Mouse (Mus musculus) kidney, embryonic 15.5 days (tissue): ENCODE measurements around the gene Thra. TPM values are rescaled to one million over a fixed set of nuclear protein-coding genes. Genes with fewer than 3 reads are reported as not detected.
A peak's percentile ranks its signal among the peaks of the same experiment; 100 is the strongest.

ENCODE experiments used
- ATAC-seq: fragments of 200-750 bp; cut with Nextera tagmentation; replicated peaks from 2 replicates; pipeline ENCODE4 v1.8.0; 2017; ENCODE audit warnings: moderate TSS enrichment; ENCODE audit not compliant: low FRiP score
- H3K27ac ChIP-seq: fragments of 300-500 bp; sonication (generic); 2 replicates; pipeline ENCODE4 v1.5.1; 2015; ENCODE audit warnings: mild to moderate bottlenecking, inconsistent platforms
- H3K27me3 ChIP-seq: fragments of 300-500 bp; sonication (generic); 2 replicates; pipeline ENCODE4 v1.6.1; 2015; ENCODE audit warnings: inconsistent platforms
- H3K36me3 ChIP-seq: fragments of 300-500 bp; sonication (generic); 2 replicates; pipeline ENCODE4 v1.6.1; 2015; ENCODE audit warnings: inconsistent platforms
- H3K4me1 ChIP-seq: fragments of 300-500 bp; sonication (generic); 2 replicates; pipeline ENCODE4 v1.6.1; 2015; ENCODE audit warnings: inconsistent platforms
- H3K4me2 ChIP-seq: fragments of 300-500 bp; sonication (generic); 2 replicates; pipeline ENCODE4 v1.6.1; 2015; ENCODE audit warnings: moderate library complexity, mild to moderate bottlenecking, inconsistent platforms
- H3K4me3 ChIP-seq: fragments of 300-500 bp; sonication (generic); replicated peaks from 2 replicates; pipeline ENCODE4 v1.5.1; 2015; ENCODE audit warnings: mild to moderate bottlenecking, inconsistent platforms
- H3K9ac ChIP-seq: fragments of 300-500 bp; sonication (generic); 2 replicates; pipeline ENCODE4 v1.6.1; 2015; ENCODE audit warnings: mild to moderate bottlenecking, inconsistent platforms
- H3K9me3 ChIP-seq: fragments of 300-500 bp; sonication (generic); replicated peaks from 2 replicates; pipeline ENCODE4 v1.6.1; 2016; ENCODE audit warnings: inconsistent platforms
- WGBS: fragments of 180-500 bp; shearing (Covaris S2); methylation state at CpG from one replicate; pipeline ENCODE4 v1.1.7; 2015; ENCODE audit warnings: mixed read lengths; 5-methylcytosine and 5-hydroxymethylcytosine counted together
- polyA plus RNA-seq: library from polyadenylated mRNA; unstranded; fragments of >200 nt; fragmentation: Nextera tagmentation; extraction: Ambion mirVana; gene quantifications from 2 replicates; pipeline ENCODE4 v1.2.1, GENCODE M21; 2015

Thra gene
- polyA plus RNA-seq, 1 experiment from 2014 or later: 26.9 TPM

GRCm38 (mm10) chr11:98748506-98749416 is 8.3 kb downstream of the Thra start:
- Histone ChIP-seq H3K27ac (peak overlapping the region; percentile 88), H3K36me3 (peaks cover 7% of the 10 kb centered on the region), H3K4me2 (peak overlapping the region; percentile 34), H3K4me1 (peaks cover 99% of the 10 kb centered on the region), H3K4me3 (no peak overlapping the region), H3K27me3 (no peaks in the 10 kb centered on the region), H3K9me3 (no peaks in the 10 kb centered on the region), H3K9ac (peak overlapping the region; percentile 26; the same call in 1 of the 2 replicates)
- WGBS: 35% methylated on average over 15 of the region's 15 CpGs
- no peak for ATAC-seq

- no peak overlapping the region for H3K9ac ChIP-seq
- peaks cover 99% of the 10 kb centered on the region for H3K4me1 ChIP-seq
- WGBS: 63% methylated on average over 5 of the region's 5 CpGs
- no peak for ATAC-seq
- H3K9me3 ChIP-seq: no peaks in the 10 kb centered on the region
- peak overlapping the region; percentile 34; the same call in 1 of the 2 replicates for H3K4me2 ChIP-seq
- H3K4me3 ChIP-seq: no peak overlapping the region
- peak overlapping the region; percentile 76 for H3K27ac ChIP-seq
- no peaks in the 10 kb centered on the region for H3K27me3 ChIP-seq
- H3K36me3 ChIP-seq: peaks cover 14% of the 10 kb centered on the region
These were observed 9.3 kb downstream of the Thra start for GRCm38 (mm10) chr11:98749716-98750115.

GRCm38 (mm10) chr11:98750351-98751201 is 10.1 kb downstream of the Thra start:
- Histone ChIP-seq H3K9ac (0 out of 2 replicates have a peak overlapping the region, but pooled peaks have one; percentile 8), H3K27me3 (no peaks in the 10 kb centered on the region), H3K4me3 (no peak overlapping the region), H3K4me2 (peak overlapping the region; percentile 35), H3K4me1 (peaks cover 94% of the 10 kb centered on the region), H3K9me3 (no peaks in the 10 kb centered on the region), H3K36me3 (peaks cover 19% of the 10 kb centered on the region), H3K27ac (peak overlapping the region; percentile 76)
- WGBS: 29% methylated on average over 16 of the region's 17 CpGs
- peak; percentile 20; the same call in 1 of the 2 replicates for ATAC-seq

- H3K9me3 ChIP-seq: no peaks in the 10 kb centered on the region
- H3K36me3 ChIP-seq: peaks cover 25% of the 10 kb centered on the region
- H3K4me3 ChIP-seq: no peak overlapping the region
- H3K27me3 ChIP-seq: no peaks in the 10 kb centered on the region
- 0 out of 2 replicates have a peak overlapping the region, but pooled peaks have one; percentile 31 for H3K9ac ChIP-seq
- peak; percentile 10; the same call in 1 of the 2 replicates for ATAC-seq
- H3K27ac ChIP-seq: peak overlapping the region; percentile 76
- 27% methylated on average over 6 of the region's 6 CpGs for WGBS
- peaks cover 92% of the 10 kb centered on the region for H3K4me1 ChIP-seq
- H3K4me2 ChIP-seq: peak overlapping the region; percentile 35
These were observed 10.9 kb downstream of the Thra start for GRCm38 (mm10) chr11:98751221-98751782.

- ATAC-seq: no peak
- Histone ChIP-seq H3K9me3 (no peaks in the 10 kb centered on the region), H3K4me1 (peaks cover 79% of the 10 kb centered on the region), H3K4me3 (no peak overlapping the region), H3K36me3 (peaks cover 39% of the 10 kb centered on the region), H3K9ac (0 out of 2 replicates have a peak overlapping the region, but pooled peaks have one; percentile 2), H3K27ac (peak overlapping the region; percentile 69), H3K27me3 (no peaks in the 10 kb centered on the region), H3K4me2 (no peak overlapping the region)
- 80% methylated on average over 10 of the region's 10 CpGs for WGBS
These were observed 12.2 kb downstream of the Thra start for GRCm38 (mm10) chr11:98752562-98753140.

- Histone ChIP-seq H3K9me3 (no peaks in the 10 kb centered on the region), H3K27ac (0 out of 2 replicates have a peak overlapping the region, but pooled peaks have one; percentile 9), H3K36me3 (peaks cover 43% of the 10 kb centered on the region), H3K4me3 (no peak overlapping the region), H3K4me1 (peaks cover 73% of the 10 kb centered on the region), H3K9ac (no peak overlapping the region), H3K27me3 (no peaks in the 10 kb centered on the region), H3K4me2 (no peak overlapping the region)
- ATAC-seq: no peak
- WGBS: 92% methylated on average over 5 of the region's 5 CpGs
These were observed 12.8 kb downstream of the Thra start for GRCm38 (mm10) chr11:98753264-98753663.

GRCm38 (mm10) chr11:98754151-98754620 is 13.7 kb downstream of the Thra start:
- H3K4me1 ChIP-seq: peaks cover 64% of the 10 kb centered on the region
- no peak overlapping the region for H3K4me3 ChIP-seq
- 0 out of 2 replicates have a peak overlapping the region, but pooled peaks have one; percentile 9 for H3K4me2 ChIP-seq
- H3K36me3 ChIP-seq: peaks cover 52% of the 10 kb centered on the region
- peak overlapping the region; percentile 64 for H3K27ac ChIP-seq
- WGBS: 66% methylated on average over 9 of the region's 9 CpGs
- no peak overlapping the region for H3K9ac ChIP-seq
- no peaks in the 10 kb centered on the region for H3K27me3 ChIP-seq
- no peak for ATAC-seq
- H3K9me3 ChIP-seq: no peaks in the 10 kb centered on the region

- Histone ChIP-seq H3K27me3 (no peaks in the 10 kb centered on the region), H3K4me3 (no peak overlapping the region), H3K27ac (peak overlapping the region; percentile 64), H3K9me3 (no peaks in the 10 kb centered on the region), H3K36me3 (peaks cover 54% of the 10 kb centered on the region), H3K9ac (no peak overlapping the region), H3K4me2 (0 out of 2 replicates have a peak overlapping the region, but pooled peaks have one; percentile 9), H3K4me1 (peaks cover 59% of the 10 kb centered on the region)
- 27% methylated on average over 7 of the region's 7 CpGs for WGBS
- peak; percentile 19 for ATAC-seq
These were observed 14.3 kb downstream of the Thra start for GRCm38 (mm10) chr11:98754621-98755181.

- Histone ChIP-seq H3K9me3 (no peaks in the 10 kb centered on the region), H3K4me1 (peaks cover 47% of the 10 kb centered on the region), H3K9ac (no peak overlapping the region), H3K27me3 (no peaks in the 10 kb centered on the region), H3K36me3 (peaks cover 65% of the 10 kb centered on the region), H3K4me3 (no peak overlapping the region), H3K27ac (no peak overlapping the region), H3K4me2 (no peak overlapping the region)
- 90% methylated on average over 6 of the region's 6 CpGs for WGBS
- no peak for ATAC-seq
These were observed 15.4 kb downstream of the Thra start for GRCm38 (mm10) chr11:98755726-98756380.

GRCm38 (mm10) chr11:98756711-98757110 is 16.3 kb downstream of the Thra start:
- WGBS: 86% methylated on average over 12 of the region's 12 CpGs
- Histone ChIP-seq H3K27ac (no peak overlapping the region), H3K27me3 (no peaks in the 10 kb centered on the region), H3K4me2 (no peak overlapping the region), H3K9me3 (no peaks in the 10 kb centered on the region), H3K9ac (no peak overlapping the region), H3K4me1 (peaks cover 39% of the 10 kb centered on the region), H3K36me3 (peaks cover 71% of the 10 kb centered on the region), H3K4me3 (no peak overlapping the region)
- ATAC-seq: no peak
